Mouse (Mus musculus) ovary, postnatal 36 days (tissue): ENCODE results near the gene Sort1.

Experiments
- DNase-seq: peaks from one replicate; pipeline ENCODE4 v3.0.0; 2022; ENCODE audit warnings: low spot score, mixed read lengths

The Sort1 gene

DNA sequence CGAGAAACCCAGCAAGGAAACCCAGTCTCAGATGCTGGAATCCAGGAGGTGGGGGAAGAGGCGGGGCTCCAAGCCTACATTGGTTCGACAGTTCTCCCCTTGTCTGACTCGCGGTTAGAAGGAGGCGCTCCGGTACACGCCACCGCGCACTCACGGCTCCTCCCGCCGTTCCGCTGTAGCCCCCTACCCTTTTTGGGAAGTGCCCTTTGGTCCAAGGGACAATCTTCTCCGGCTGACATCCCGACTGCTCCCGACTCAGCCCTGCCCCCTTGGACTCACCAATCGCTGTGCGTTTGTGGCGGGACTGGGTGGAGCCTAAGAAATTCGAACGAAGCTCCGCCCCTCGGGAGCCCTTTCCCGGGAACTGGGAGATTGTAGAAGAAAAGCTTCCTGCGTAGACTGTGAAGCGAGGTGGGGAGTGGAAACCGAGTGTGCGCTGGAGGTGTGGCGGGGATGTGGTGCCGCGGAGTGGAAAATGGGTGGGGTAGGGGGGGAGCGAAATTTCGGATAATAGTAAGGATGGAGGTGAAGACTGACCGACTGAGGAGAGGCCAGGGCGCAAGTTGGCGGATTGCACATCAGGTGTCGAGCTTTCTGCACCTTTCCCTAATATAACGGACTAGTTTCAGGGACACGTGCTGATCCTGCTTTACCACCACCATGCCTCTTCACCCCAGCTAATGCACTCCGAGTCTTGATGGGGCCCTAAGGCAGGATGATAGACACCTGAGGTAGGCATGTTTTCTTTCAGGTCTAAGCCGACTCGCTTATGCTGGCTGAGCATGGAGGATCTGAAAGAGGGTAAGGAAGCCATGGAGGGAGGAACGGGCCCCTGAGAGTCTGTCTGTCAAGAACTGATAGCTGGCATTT is 99.8 kb downstream of the Sort1 start, which contains the start of gene Psrc1:
Psrc1 (plus strand) TSS at position 355 of the 870 bp plus-strand sequence.
- peak; percentile 84 for DNase-seq

DNA sequence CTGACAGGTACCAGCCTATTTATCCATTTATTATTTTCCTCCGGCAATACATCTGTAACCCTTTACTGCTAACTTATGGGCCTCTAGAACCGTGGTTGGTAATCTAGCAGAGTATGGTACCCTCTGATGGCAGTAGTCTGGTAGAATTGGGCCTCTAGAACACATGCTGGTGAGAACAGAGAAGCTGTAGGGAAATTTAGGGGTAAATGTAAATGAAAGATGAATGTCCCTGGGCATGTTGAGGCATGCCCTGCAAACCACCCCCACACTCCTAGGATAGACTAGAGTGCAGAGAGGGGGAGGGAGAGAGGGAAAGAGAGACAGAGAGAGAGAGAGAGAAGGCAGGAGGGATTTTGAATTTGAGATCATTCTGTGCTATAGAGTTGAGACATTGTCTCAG is 100.5 kb downstream of the Sort1 start:
- DNase-seq, result no peak

- DNase-seq, result no peak
Observed at GRCm38 (mm10) chr3:108386186-108386585, 102.3 kb downstream of the Sort1 start.

DNA sequence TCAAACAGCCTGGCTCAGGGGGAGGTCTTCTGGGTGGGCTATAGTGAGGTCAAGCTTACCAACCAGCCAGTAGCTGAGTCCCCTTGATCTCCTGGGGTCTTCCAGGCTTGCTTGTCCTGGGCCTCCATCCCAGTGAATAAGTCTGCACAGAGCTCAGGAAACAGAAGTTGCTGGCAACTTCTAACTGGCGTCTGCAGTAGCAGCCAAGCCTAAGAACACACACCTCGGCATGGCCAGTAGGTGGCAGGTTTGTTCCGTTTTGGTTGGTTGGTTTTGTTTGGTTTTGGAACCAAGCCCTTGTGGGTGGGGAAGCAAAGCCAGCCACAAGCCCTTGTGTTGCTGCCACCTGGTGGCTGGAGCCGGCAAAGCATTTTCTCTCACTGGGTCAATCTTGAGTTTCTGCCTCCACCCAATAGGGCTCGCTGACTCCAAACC is 105.2 kb downstream of the Sort1 start:
- peak; percentile 92 for DNase-seq

- DNase-seq, result no peak
Observed at GRCm38 (mm10) chr3:108392299-108392698, 108.4 kb downstream of the Sort1 start.

DNA sequence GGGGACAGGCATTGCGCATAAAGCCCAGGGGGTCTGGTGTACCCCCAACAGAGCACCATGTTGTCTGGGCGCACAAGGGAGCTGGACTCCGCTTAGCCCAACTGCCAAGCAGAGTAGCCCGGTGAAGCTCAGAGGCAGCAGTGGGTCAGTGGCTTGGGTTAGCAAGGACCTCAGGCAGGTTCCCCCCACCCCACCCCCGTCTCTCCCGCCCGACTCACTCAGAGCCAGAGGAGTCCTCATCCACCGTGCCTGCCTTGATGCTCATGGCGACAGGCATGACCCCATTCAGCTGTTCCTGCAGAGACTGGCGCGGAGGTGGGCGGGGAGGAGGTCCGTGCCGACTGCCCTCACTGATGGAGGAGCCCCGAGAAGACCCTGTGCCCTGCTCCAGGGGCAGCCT is 108.9 kb downstream of the Sort1 start:
- DNase-seq, result no peak

GRCm38 (mm10) chr3:108398281-108398680 is 114.4 kb downstream of the Sort1 start:
- DNase-seq, result no peak

GRCm38 (mm10) chr3:108400442-108400841 is 116.6 kb downstream of the Sort1 start:
- DNase-seq, result no peak

DNA sequence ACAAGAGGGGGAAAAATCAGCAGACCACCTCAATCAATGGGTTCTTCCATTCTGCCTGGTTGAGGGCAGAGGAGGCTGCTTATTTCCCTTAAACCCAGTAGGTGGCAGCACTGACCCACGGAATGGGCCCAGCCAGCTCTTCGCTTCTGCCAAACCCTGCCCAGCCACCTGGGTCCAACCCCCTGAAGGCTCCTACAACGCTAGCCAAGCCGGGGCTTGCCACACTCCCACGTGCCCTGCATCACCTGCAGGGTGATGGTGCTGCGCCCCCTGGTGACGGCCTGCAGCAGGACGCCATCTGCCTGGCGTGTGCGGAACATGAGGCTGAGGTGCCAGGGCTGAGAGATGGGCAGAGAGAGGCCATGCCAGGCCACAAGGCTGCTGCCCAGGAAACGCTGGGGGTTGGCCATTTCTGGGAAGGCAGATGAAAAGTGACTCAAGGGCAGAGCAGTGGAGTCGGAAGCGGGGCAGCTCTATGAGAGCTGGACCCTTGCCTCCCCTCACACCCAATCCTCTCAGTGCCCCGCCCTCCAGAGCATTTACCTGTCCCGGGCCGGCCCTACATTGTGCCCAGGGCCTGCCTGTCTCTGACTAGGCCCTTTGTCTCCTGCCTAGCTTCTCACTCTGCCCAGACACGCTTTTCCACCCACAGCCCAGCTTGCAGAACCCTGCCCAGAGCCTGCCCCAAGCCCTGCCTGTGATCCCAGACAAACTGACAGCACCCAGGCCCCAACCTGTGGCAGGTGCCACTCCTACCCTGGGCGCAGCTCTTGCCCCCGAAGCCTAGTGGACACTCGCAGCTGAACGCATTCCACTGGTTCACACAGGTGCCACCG is 118.0 kb downstream of the Sort1 start:
- DNase-seq, result peak; percentile 89

- no peak for DNase-seq
Observed at GRCm38 (mm10) chr3:108402528-108402920, 118.6 kb downstream of the Sort1 start.

- no peak for DNase-seq
Observed at GRCm38 (mm10) chr3:108405536-108406305, 121.8 kb downstream of the Sort1 start.

DNA sequence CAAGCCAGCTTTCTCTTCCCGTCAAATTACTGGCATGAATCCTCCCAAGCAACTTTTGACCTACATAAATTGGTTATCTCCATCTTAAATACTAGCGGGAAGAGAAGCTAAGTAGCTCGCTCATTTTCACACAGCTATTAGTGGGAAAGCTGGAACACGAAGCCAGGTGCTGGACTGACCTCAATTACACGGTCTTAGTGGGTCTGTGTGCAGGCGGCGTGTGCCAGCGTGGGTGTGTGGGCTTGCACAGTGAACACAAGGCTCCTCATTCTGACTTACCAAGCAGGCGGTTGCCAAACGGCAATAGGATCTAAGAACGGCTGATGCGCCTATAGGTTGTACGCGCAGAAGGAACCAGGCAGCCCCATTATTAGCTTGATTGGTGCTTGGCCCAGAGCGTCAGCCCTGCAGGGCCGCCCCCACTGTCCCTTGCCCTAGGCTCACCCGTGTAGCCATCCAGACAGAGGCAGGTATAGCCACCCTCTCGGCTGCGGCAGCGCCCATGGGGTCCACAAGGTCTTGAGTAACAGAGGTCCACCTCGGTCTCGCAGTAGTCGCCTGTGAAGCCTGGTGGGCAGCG is 122.5 kb downstream of the Sort1 start:
- DNase-seq, result no peak

DNA sequence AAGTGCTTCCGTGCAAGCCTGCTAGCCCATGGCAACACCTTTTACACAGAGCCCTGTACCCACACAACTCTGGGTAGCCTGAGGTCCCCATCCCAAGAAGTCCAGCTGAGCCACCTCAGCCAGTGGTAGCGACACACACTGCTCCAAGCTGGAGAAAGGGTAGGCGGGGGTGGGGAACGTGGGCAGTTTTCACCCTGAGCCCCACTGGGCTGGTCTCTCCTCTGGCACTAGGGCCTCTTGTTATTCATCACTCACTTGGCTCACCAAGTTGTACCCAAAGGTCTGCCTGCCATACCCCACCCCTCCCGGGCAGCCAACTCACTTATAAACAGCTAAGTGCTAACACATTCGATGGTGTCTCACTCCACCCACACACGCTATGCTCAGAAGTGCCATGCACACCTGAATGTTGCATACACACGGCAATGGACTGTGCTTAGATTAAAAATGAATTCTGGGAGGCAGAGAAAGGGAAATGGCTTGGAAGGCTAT is 124.7 kb downstream of the Sort1 start:
- DNase-seq, result no peak

DNA sequence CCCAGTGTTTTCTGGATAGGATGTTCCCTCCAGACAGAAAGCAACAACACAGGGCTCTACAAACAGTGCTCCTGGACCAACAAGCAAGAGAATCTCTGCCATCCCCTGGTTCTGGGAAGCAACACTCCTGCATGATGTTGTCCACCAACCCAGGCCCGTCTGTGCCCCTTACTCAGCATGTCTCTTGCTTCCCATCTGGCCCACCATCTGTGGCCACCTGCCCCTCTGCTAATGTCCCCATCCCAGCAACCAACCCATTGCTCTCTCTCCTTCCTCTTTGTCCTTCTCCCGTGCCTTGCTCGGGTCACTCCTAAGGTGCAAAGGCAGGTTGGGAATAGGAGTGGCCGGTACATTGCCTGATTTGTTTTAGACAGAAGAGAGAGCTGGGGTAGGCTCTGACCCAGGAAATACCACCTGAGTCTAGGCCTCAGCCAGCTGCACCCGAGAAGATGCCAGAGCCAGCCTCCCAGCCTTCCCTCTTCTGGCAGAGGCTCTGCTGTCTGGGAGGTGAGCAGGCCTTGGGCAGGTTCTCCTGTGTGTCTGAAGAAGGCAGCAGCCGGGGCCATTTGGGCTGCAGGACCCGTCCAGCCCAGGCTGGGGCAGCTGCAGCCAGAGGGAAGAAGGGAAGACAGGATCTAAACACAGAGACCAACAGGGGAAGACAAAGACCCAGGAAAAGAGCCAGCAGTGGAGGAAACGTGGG is 125.9 kb downstream of the Sort1 start:
- DNase-seq, result no peak

DNA sequence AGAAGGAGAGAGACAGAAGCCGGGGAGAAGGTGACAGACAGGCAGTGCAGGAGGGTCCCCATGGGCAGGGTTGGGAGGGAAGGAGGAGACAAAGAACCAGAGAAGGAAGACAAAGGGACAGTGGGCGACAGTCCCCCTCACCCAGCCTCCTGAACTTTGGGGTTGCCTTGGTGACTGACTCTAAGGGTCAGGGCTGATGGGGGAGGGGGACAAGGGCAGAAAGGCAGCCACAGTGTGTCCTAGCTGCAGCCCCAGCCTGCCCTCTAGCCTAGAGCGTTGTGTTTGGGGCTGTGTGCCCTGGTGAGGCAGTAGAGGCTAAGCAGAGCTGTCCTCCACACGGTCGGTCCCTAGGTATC is 126.5 kb downstream of the Sort1 start:
- DNase-seq, result no peak
